In genomic region chr7:144689136-144689535, GRCm38 (mm10) we compare ENCODE assay signal across 12 mouse cellular contexts.
A peak's percentile ranks its signal among the peaks of the same experiment; 100 is the strongest.
DNase-seq lines count a peak whose midpoint lies in the region; ATAC-seq lines count a peak whose summit lies in the region.
"Had no signal": no experiment of that assay in that cellular context is flagged by ENCODE, and none has a peak within 500 bp of the region (broad histone marks: within the 10 kb centered on the region; RNA-seq: fewer than 3 reads in every experiment).

No protein-coding gene starts in this region.

- H3K27ac ChIP-seq in intestine, embryonic 16.5 days (ENCODE audit: low read length): peak overlapping the region; percentile 47

- no peaks in the 10 kb centered on the region for H3K9me3 ChIP-seq in intestine, embryonic 16.5 days (ENCODE audit: control insufficient read depth, low read length)

- no peak overlapping the region for H3K4me3 ChIP-seq in intestine, embryonic 16.5 days (ENCODE audit: low read length)
- H3K4me3 ChIP-seq: myocyte had no signal

- no peaks in the 10 kb centered on the region for H3K36me3 ChIP-seq in intestine, embryonic 16.5 days (ENCODE audit: control insufficient read depth, insufficient read depth, low read length)

- no peaks in the 10 kb centered on the region for H3K27me3 ChIP-seq in intestine, embryonic 16.5 days (replicated peaks; ENCODE audit: control insufficient read depth, insufficient read depth, low read length)

- no peak for ATAC-seq in intestine, embryonic 16.5 days
- ATAC-seq in CD4-positive, CD25-positive, alpha-beta regulatory T cell, adult 4 months: no peak
- no peak for ATAC-seq in megakaryocyte progenitor cell, adult 5-6 weeks (replicated peaks; ENCODE audit: poor library complexity)

- no peak overlapping the region for H3K9ac ChIP-seq in intestine, embryonic 16.5 days (ENCODE audit: low read depth, low read length)

- no peak overlapping the region for H3K4me2 ChIP-seq in intestine, embryonic 16.5 days (ENCODE audit: low read depth, low read length)

- H3K4me1 ChIP-seq in intestine, embryonic 16.5 days (ENCODE audit: control insufficient read depth, insufficient read depth, low read length): peaks cover 10% of the 10 kb centered on the region

- intact Hi-C loops in left cerebral cortex, postnatal 4 days (cut with DNase I): no loop called here
- intact Hi-C loops in left cerebral cortex, postnatal 25 days (cut with DNase I): no loop called here

- 36% methylated on average over 7 of the region's 7 CpGs for WGBS in intestine, embryonic 16.5 days

- peak; percentile 43 to 44 for DNase-seq in cerebellum, postnatal 10 days
- DNase-seq in cerebellum, adult 11-12 months: no peak
- DNase-seq in left cerebral cortex, postnatal 4 days: peak; percentile 17
- no peak for DNase-seq in left cerebral cortex, postnatal 25 days (ENCODE audit: low spot score in 2 of 2)
- peak; percentile 41 for DNase-seq in lung, postnatal 14 days
- DNase-seq: cerebellum, postnatal 36 days; liver; thymus, adult 18-20 months had no signal

Comparison
In these comparisons a context has a peak if more than half of its experiments do, and no peak if none do; other contexts are left out.
1. DNase-seq: peak in cerebellum, postnatal 10 days (2 of 2), left cerebral cortex, postnatal 4 days (single experiment) and lung, postnatal 14 days (single experiment); none in cerebellum, adult 11-12 months (single experiment) and left cerebral cortex, postnatal 25 days (0 of 2).